Mouse (Mus musculus): ENCODE data around the gene Slc22a23. TPM values are rescaled to one million over a fixed set of nuclear protein-coding genes. Genes with fewer than 3 reads are reported as not detected.
A peak's percentile ranks its signal among the peaks of the same experiment; 100 is the strongest.

Slc22a23 gene
- polyA plus RNA-seq, 1 experiment from 2014 or later = 14.9 TPM

- Histone ChIP-seq H3K27me3 (replicated peaks; ENCODE audit: control insufficient read depth, insufficient read depth, low read length) (no peaks in the 10 kb centered on the region), H3K36me3 (ENCODE audit: control insufficient read depth, insufficient read depth, low read length) (peaks cover 4% of the 10 kb centered on the region), H3K4me2 (ENCODE audit: low read length) (peak within 1 kb of the TSS; percentile 81), H3K27ac (ENCODE audit: low read depth, low read length) (peak within 1 kb of the TSS; percentile 92), H3K4me1 (ENCODE audit: control insufficient read depth, insufficient read depth, low read depth, low read length) (peaks cover 14% of the 10 kb centered on the region), H3K9me3 (ENCODE audit: control insufficient read depth, low read length) (no peaks in the 10 kb centered on the region), H3K4me3 (ENCODE audit: low read length) (peak within 1 kb of the TSS; percentile 85), H3K9ac (ENCODE audit: low read depth, low read length) (peak within 1 kb of the TSS; percentile 78)
- 3% methylated on average over 37 of the region's 44 CpGs for WGBS
- ATAC-seq = peak; percentile 97
These were observed 182.3 kb downstream of the Slc22a23 start, which contains the start of gene Psmg4 for GRCm38 (mm10) chr13:34162491-34163303. Gene Psmg4, plus strand, starts transcription at chr13:34162964.

- WGBS = 93% methylated on average over 1 of the region's 1 CpGs
These were observed 185.1 kb downstream of the Slc22a23 start for GRCm38 (mm10) chr13:34159926-34160325.

GRCm38 (mm10) chr13:34157596-34158157 is 187.3 kb downstream of the Slc22a23 start:
- 92% methylated on average over 3 of the region's 3 CpGs for WGBS
- no peak for ATAC-seq
- Histone ChIP-seq H3K27me3 (replicated peaks; ENCODE audit: control insufficient read depth, insufficient read depth, low read length) (no peaks in the 10 kb centered on the region), H3K4me3 (ENCODE audit: low read length) (no peak overlapping the region), H3K9ac (ENCODE audit: low read depth, low read length) (no peak overlapping the region), H3K27ac (ENCODE audit: low read depth, low read length) (no peak overlapping the region), H3K4me1 (ENCODE audit: control insufficient read depth, insufficient read depth, low read depth, low read length) (peaks cover 20% of the 10 kb centered on the region), H3K9me3 (ENCODE audit: control insufficient read depth, low read length) (no peaks in the 10 kb centered on the region), H3K36me3 (ENCODE audit: control insufficient read depth, insufficient read depth, low read length) (no peaks in the 10 kb centered on the region), H3K4me2 (ENCODE audit: low read length) (no peak overlapping the region)

More at GRCm38 (mm10) chr13:34159926-34160325, 185.1 kb downstream of the Slc22a23 start:
- Histone ChIP-seq H3K4me2 (ENCODE audit: low read length) (no peak overlapping the region), H3K27me3 (replicated peaks; ENCODE audit: control insufficient read depth, insufficient read depth, low read length) (no peaks in the 10 kb centered on the region), H3K9me3 (ENCODE audit: control insufficient read depth, low read length) (no peaks in the 10 kb centered on the region), H3K4me3 (ENCODE audit: low read length) (no peak overlapping the region), H3K9ac (ENCODE audit: low read depth, low read length) (no peak overlapping the region), H3K27ac (ENCODE audit: low read depth, low read length) (no peak overlapping the region), H3K36me3 (ENCODE audit: control insufficient read depth, insufficient read depth, low read length) (no peaks in the 10 kb centered on the region), H3K4me1 (ENCODE audit: control insufficient read depth, insufficient read depth, low read depth, low read length) (peaks cover 19% of the 10 kb centered on the region)
- ATAC-seq = no peak

DNA sequence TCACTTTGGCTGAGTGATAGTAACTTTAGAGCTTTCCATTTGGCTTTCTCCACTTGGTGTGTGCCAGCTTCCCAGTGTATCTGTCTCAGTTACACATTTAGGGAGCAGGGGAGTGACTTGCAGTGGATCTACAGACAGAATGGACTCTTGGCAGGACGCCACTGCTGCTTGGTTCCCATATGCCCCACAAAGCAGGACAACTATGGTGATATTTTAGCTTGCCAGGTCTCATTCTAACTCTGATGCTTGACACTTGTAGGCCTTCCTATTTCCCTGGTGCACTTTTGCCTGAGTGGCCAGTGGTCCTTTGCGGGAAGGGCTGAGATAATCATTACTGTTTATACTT is 188.2 kb downstream of the Slc22a23 start:
- WGBS = 45% methylated on average over 2 of the region's 2 CpGs
- H3K9ac ChIP-seq (ENCODE audit: low read depth, low read length) = 0 out of 2 replicates have a peak overlapping the region, but pooled peaks have one; percentile 17
- peak overlapping the region; percentile 7; the same call in 1 of the 2 replicates for H3K4me2 ChIP-seq (ENCODE audit: low read length)
- no peaks in the 10 kb centered on the region for H3K27me3 ChIP-seq (replicated peaks; ENCODE audit: control insufficient read depth, insufficient read depth, low read length)
- ATAC-seq = no peak
- H3K36me3 ChIP-seq (ENCODE audit: control insufficient read depth, insufficient read depth, low read length) = no peaks in the 10 kb centered on the region
- no peak overlapping the region for H3K4me3 ChIP-seq (ENCODE audit: low read length)
- peak overlapping the region; percentile 54; the same call in 1 of the 2 replicates for H3K27ac ChIP-seq (ENCODE audit: low read depth, low read length)
- peaks cover 12% of the 10 kb centered on the region; the same call in 1 of the 2 replicates for H3K4me1 ChIP-seq (ENCODE audit: control insufficient read depth, insufficient read depth, low read depth, low read length)
- H3K9me3 ChIP-seq (ENCODE audit: control insufficient read depth, low read length) = no peaks in the 10 kb centered on the region

GRCm38 (mm10) chr13:34156133-34156839 is 188.7 kb downstream of the Slc22a23 start:
- Histone ChIP-seq H3K36me3 (ENCODE audit: control insufficient read depth, insufficient read depth, low read length) (no peaks in the 10 kb centered on the region), H3K9me3 (ENCODE audit: control insufficient read depth, low read length) (no peaks in the 10 kb centered on the region), H3K4me1 (ENCODE audit: control insufficient read depth, insufficient read depth, low read depth, low read length) (peaks cover 12% of the 10 kb centered on the region; the same call in 1 of the 2 replicates), H3K27ac (ENCODE audit: low read depth, low read length) (peak overlapping the region; percentile 54; the same call in 1 of the 2 replicates), H3K4me3 (ENCODE audit: low read length) (no peak overlapping the region), H3K4me2 (ENCODE audit: low read length) (peak overlapping the region; percentile 7; the same call in 1 of the 2 replicates), H3K27me3 (replicated peaks; ENCODE audit: control insufficient read depth, insufficient read depth, low read length) (no peaks in the 10 kb centered on the region), H3K9ac (ENCODE audit: low read depth, low read length) (0 out of 2 replicates have a peak overlapping the region, but pooled peaks have one; percentile 17)
- peak; percentile 18 for ATAC-seq
- WGBS = 48% methylated on average over 8 of the region's 8 CpGs

DNA sequence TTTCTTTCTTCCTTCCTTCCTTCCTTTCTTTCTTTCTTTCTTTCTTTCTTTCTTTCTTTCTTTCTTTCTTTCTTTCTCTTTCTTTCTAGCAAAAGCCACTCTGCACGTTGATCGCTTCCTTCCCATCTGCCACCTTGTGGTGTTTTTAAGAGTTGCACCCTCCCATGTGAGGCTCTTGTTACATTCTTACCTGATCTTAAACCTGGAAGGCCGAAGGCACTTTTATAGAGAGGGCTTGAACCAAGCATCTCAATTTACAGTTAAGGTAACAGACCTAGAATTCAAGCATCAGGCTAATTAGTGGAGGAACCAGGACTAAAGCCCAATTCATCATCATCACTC is 190.1 kb downstream of the Slc22a23 start:
- Histone ChIP-seq H3K9me3 (ENCODE audit: control insufficient read depth, low read length) (no peaks in the 10 kb centered on the region), H3K4me2 (ENCODE audit: low read length) (peak overlapping the region; percentile 51), H3K27me3 (replicated peaks; ENCODE audit: control insufficient read depth, insufficient read depth, low read length) (no peaks in the 10 kb centered on the region), H3K27ac (ENCODE audit: low read depth, low read length) (peak overlapping the region; percentile 71), H3K36me3 (ENCODE audit: control insufficient read depth, insufficient read depth, low read length) (no peaks in the 10 kb centered on the region), H3K4me1 (ENCODE audit: control insufficient read depth, insufficient read depth, low read depth, low read length) (peaks cover 22% of the 10 kb centered on the region), H3K9ac (ENCODE audit: low read depth, low read length) (peak overlapping the region; percentile 20), H3K4me3 (ENCODE audit: low read length) (peak overlapping the region; percentile 16)
- 0 out of 2 replicates have a peak, but pooled peaks have one; percentile 29 for ATAC-seq
- WGBS = 33% methylated on average over 3 of the region's 3 CpGs

DNA sequence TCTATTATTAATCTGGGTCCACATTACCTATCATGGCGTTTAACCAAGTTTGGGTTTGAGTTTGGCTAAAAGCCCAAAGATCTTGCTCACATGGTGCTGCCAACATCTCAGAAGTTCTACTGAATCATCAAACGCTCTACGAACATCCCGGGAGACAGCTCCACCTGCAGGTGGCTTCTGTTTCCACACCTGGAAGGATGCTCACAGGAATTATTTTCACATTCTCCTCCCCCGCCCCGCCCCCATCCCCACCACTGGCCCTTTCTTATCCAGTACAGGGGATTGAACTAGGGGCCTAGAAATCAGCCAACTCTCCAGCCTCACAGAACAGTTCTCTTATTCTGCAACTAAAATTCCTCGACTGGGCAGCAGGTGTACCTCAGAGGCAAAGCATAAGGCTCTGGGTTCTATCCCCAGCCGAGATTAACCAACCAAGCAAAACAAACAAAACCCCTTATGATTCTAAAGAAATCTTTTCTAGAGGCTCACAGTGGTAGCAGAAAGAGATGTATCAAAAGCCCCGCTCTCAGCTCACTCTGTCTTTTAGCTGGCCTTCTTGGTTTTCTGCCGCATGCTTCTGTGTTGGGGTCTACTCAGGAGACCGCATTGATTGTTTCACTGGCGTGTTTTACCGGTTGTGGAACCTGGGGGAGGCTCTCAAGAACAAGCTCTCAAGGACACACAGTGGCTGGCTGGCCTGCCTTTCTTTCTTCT is 190.6 kb downstream of the Slc22a23 start:
- peak overlapping the region; percentile 20 for H3K9ac ChIP-seq (ENCODE audit: low read depth, low read length)
- peaks cover 27% of the 10 kb centered on the region for H3K4me1 ChIP-seq (ENCODE audit: control insufficient read depth, insufficient read depth, low read depth, low read length)
- no peaks in the 10 kb centered on the region for H3K9me3 ChIP-seq (ENCODE audit: control insufficient read depth, low read length)
- WGBS = 38% methylated on average over 13 of the region's 13 CpGs
- H3K27me3 ChIP-seq (replicated peaks; ENCODE audit: control insufficient read depth, insufficient read depth, low read length) = no peaks in the 10 kb centered on the region
- peak overlapping the region; percentile 71 for H3K27ac ChIP-seq (ENCODE audit: low read depth, low read length)
- peak; percentile 43; the same call in 1 of the 2 replicates for ATAC-seq
- H3K4me3 ChIP-seq (ENCODE audit: low read length) = peak overlapping the region; percentile 16
- H3K36me3 ChIP-seq (ENCODE audit: control insufficient read depth, insufficient read depth, low read length) = no peaks in the 10 kb centered on the region
- peak overlapping the region; percentile 51 for H3K4me2 ChIP-seq (ENCODE audit: low read length)

GRCm38 (mm10) chr13:34153254-34154011 is 191.5 kb downstream of the Slc22a23 start:
- H3K4me2 ChIP-seq (ENCODE audit: low read length) = peak overlapping the region; percentile 51
- H3K9me3 ChIP-seq (ENCODE audit: control insufficient read depth, low read length) = no peaks in the 10 kb centered on the region
- H3K4me3 ChIP-seq (ENCODE audit: low read length) = no peak overlapping the region
- peaks cover 27% of the 10 kb centered on the region for H3K4me1 ChIP-seq (ENCODE audit: control insufficient read depth, insufficient read depth, low read depth, low read length)
- 69% methylated on average over 4 of the region's 5 CpGs for WGBS
- ATAC-seq = no peak
- no peaks in the 10 kb centered on the region for H3K36me3 ChIP-seq (ENCODE audit: control insufficient read depth, insufficient read depth, low read length)
- no peaks in the 10 kb centered on the region for H3K27me3 ChIP-seq (replicated peaks; ENCODE audit: control insufficient read depth, insufficient read depth, low read length)
- H3K27ac ChIP-seq (ENCODE audit: low read depth, low read length) = peak overlapping the region; percentile 71
- H3K9ac ChIP-seq (ENCODE audit: low read depth, low read length) = no peak overlapping the region

All from hindbrain, embryonic 16.5 days (tissue).